Mouse (Mus musculus) brain, embryonic 14.5 days (tissue): ENCODE measurements around the gene Crocc2.

Source experiments
- CTCF ChIP-seq: fragments of 200-500 bp; IDR thresholded peaks from 2 replicates; pipeline ENCODE4 v1.5.1; 2012; ENCODE audit warnings: inconsistent platforms, mild to moderate bottlenecking, moderate library complexity, borderline replicate concordance; ENCODE audit not compliant: insufficient read depth, insufficient read length; ENCODE audit errors: extremely low read depth
- POLR2A ChIP-seq: fragments of 200-500 bp; IDR thresholded peaks from 2 replicates; pipeline ENCODE4 v1.6.1; 2012; ENCODE audit warnings: mild to moderate bottlenecking, inconsistent platforms, borderline replicate concordance; ENCODE audit not compliant: poor library complexity, insufficient read depth, insufficient read length, severe bottlenecking; ENCODE audit errors: extremely low read depth

DNA sequence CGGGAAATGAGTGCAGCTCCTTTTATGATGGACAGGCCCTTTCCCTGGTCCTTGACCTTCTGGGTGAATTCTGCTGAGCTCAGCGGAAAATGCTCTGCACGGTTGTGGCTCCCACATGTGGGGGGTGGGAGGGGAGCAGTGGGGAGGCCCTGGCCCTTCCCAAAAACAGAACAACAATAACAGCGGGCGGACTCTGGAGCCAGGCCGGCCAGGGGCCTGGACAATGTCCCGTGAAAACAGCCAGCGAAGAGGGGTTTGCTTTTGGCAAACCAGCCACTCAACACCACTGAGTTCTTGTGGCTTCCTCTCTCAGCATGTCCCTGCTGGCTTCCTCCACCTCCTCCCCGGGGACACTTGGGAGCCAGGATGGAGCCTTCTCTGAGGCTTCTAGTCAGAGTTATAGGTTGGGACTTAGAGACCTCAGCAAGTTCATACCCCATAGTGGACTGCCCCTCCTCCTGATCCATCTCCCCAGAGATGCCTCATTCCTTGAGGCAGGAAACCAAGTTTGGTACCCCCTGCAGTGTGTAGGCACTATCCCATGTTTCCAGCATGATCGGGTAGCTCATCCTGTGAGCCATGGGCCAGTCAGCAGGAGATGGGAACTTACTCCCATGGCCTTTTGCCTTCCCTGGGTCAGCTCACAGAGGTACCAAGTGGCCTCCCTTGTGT is 43.2 kb downstream of the Crocc2 start:
- TF ChIP-seq CTCF (no peak), POLR2A (no peak)
